In genomic region chr12:17661483-17661920, GRCm38 (mm10) we compare ENCODE assay signal across 9 mouse cellular contexts. TPM values are rescaled to one million over a fixed set of nuclear protein-coding genes. Genes with fewer than 3 reads are reported as not detected.
DNase-seq lines count a peak whose midpoint lies in the region; ATAC-seq and TF ChIP-seq lines count a peak whose summit lies in the region.
"Had no signal": no experiment of that assay in that cellular context is flagged by ENCODE, and none has a peak within 500 bp of the region (broad histone marks: within the 10 kb centered on the region; RNA-seq: fewer than 3 reads in every experiment).

No protein-coding gene starts in this region.

- ATAC-seq in forebrain, embryonic 12.5 days (ENCODE audit: low FRiP score) = peak; percentile 49; the same call in 1 of the 2 replicates
- peak; percentile 70 for ATAC-seq in intestine, postnatal 0 days
- ATAC-seq in granulocyte monocyte progenitor cell, adult 5-6 weeks (replicated peaks; ENCODE audit: poor library complexity, severe bottlenecking) = no peak

- H3K27me3 ChIP-seq in forebrain, embryonic 12.5 days = no peaks in the 10 kb centered on the region
- no peaks in the 10 kb centered on the region for H3K27me3 ChIP-seq in intestine, postnatal 0 days (replicated peaks; ENCODE audit: control insufficient read depth, insufficient read depth, low read length)

- H3K9me3 ChIP-seq in forebrain, embryonic 12.5 days = no peaks in the 10 kb centered on the region
- H3K9me3 ChIP-seq in intestine, postnatal 0 days (ENCODE audit: control insufficient read depth) = no peaks in the 10 kb centered on the region

- H3K4me2 ChIP-seq in forebrain, embryonic 12.5 days = 0 out of 2 replicates have a peak overlapping the region, but pooled peaks have one; percentile 13
- no peak overlapping the region for H3K4me2 ChIP-seq in intestine, postnatal 0 days (replicated peaks; ENCODE audit: low read depth)

- H3K36me3 ChIP-seq in forebrain, embryonic 12.5 days (replicated peaks) = no peaks in the 10 kb centered on the region
- H3K36me3 ChIP-seq in intestine, postnatal 0 days (ENCODE audit: control insufficient read depth, insufficient read depth) = no peaks in the 10 kb centered on the region

- no peak for TF ChIP-seq CTCF in intestine, postnatal 0 days (IDR thresholded peaks at IDR 0.05; ENCODE audit: low read depth)

- H3K9ac ChIP-seq in forebrain, embryonic 12.5 days = no peak overlapping the region
- H3K9ac ChIP-seq in intestine, postnatal 0 days (ENCODE audit: low read depth, low read length) = no peak overlapping the region

- H3K4me3 ChIP-seq in forebrain, embryonic 12.5 days (replicated peaks) = no peak overlapping the region
- H3K4me3 ChIP-seq in intestine, postnatal 0 days (ENCODE audit: low read depth, low read length) = no peak overlapping the region
- H3K4me3 ChIP-seq: megakaryocyte, embryonic 14.5 days had no signal

- DNase-seq in A20 (ENCODE audit: low read depth, low spot score) = peak; percentile 68
- peak; percentile 64 for DNase-seq in WW6 (ENCODE audit: low read depth, low spot score)
- peak; percentile 19 to 27 for DNase-seq in lung, postnatal 4 days
- peak; percentile 21 for DNase-seq in testis, postnatal 14 days (ENCODE audit: low spot score)
- no peak for DNase-seq in layer of hippocampus, adult 9-11 months

- no peak overlapping the region for H3K27ac ChIP-seq in forebrain, embryonic 12.5 days
- H3K27ac ChIP-seq in intestine, postnatal 0 days (ENCODE audit: low read depth, low read length) = no peak overlapping the region

- 4% methylated on average over 4 of the region's 4 CpGs for WGBS in forebrain, embryonic 12.5 days
- 4% methylated on average over 4 of the region's 4 CpGs for WGBS in intestine, postnatal 0 days

- peaks cover 9% of the 10 kb centered on the region for H3K4me1 ChIP-seq in forebrain, embryonic 12.5 days
- no peaks in the 10 kb centered on the region for H3K4me1 ChIP-seq in intestine, postnatal 0 days (replicated peaks; ENCODE audit: control insufficient read depth, insufficient read depth, low read length)

RNA-seq across cellular contexts. Expression of gene Hpcal1, which starts 29.2 kb away (rescaled TPM):
- polyA plus RNA-seq in forebrain, embryonic 12.5 days (2016; fragmentation: Nextera tagmentation; extraction: Ambion mirVana) = 36.6 and 41.3 TPM in 2 replicates
- 32.3 and 35.4 TPM in 2 replicates for polyA plus RNA-seq in intestine, postnatal 0 days (2015; fragmentation: Nextera tagmentation; extraction: Ambion mirVana)
- total RNA-seq in granulocyte monocyte progenitor cell, adult 5-6 weeks (2014; fragmentation: Nextera tagmentation) = 58.9 and 59.4 TPM in 2 replicates
- total RNA-seq in granulocyte monocyte progenitor cell, adult 5-6 weeks (2017) = 19.6 and 21.7 TPM in 2 replicates
